Mouse (Mus musculus): ENCODE data around the gene Pxn.
A peak's percentile ranks its signal among the peaks of the same experiment; 100 is the strongest.

Pxn gene

DNA sequence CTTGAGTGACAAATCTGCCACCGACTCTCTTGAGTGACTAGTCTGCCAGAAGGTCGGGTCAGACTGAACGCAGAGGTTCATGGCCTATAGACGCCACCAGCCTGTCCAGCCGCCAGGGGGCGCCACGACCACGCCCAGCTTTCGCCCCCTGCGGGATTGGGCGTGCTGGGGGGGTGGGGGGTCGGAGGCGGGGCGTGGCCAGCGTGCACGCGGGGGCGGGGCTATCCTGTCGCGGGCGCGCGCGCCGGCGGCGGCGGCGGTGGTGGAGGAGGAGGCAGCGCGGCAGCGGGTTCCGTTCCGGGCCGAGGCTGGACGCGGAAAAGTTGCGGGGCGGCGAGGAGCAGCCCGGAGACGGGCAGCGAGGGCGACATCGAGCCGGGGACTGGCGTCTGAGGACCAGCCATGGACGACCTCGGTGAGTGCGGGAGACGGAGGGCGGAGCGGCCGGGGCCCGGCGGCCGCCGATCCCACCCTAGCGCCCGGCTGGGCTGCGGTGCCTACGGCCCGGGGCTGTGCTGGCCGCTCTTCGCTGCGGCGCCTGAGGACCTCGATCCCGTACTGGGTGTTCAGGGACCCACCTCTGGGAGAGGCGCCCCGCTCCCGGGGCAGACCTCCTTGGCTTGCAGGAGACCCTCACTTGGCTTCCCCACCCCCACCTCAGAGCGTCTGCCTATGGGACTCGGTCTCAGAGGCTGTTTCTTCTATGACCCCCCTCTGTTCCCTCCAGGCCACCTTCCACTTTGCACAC, at the start of gene Pxn:
Gene Pxn (plus strand): TSS at position 223 of the 748 bp plus-strand sequence.
- peak; percentile 86 for DNase-seq (ENCODE audit: low spot score in 2 of 2)

DNA sequence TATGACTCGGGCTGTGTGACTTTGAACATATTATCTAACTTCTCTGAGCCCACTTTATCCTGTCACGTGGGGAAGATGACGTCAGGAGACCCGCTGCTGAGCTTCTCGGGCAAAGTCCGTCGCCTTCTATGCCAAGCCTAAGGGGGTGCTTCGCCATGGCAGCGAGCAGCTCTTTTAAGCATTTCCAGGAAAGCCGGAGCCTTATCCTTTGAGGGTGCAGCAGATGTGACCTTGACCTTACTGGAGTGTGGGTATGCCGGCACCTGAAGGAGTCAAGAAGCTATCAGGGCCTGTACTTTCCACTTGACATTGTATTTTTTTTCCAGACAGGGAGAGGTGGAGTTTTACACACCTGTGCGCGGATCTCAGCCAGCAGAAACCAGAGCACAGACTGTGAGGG, 47.6 kb upstream of the Pxn start:
- no peak for DNase-seq (ENCODE audit: low spot score in 2 of 2)

DNA sequence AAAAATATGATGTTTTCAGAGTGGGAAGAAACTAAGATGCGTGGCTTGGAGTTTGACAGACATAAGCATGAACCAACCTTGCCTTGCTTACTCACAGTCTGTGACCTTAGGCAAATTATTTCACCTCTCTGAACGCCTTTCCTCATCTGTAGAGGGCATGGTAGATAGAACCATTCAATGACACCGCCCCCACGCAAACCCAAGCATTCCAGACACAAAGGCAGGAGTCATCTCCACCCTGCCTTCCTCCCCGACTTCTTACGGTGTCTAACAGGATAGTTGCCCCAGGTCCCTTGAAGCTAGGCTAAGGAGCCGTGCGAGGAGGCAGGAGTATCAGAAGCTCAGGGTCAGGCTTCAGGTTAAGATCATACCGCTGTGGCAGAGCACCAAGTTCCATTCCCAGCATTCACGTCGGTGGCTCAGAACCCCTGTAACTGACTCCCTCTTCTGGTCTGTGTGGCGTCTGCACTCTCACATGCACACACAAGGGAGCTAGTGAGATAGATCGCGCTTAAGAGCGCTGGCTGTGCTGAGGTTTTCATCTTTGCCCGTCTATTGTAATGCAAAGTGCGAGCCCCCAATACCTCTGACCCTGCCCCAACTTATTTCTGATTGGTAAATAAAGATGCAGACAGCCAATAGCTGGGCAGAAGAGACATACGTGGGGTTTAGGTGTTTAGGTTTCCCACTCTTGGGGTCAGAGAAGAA, 41.9 kb upstream of the Pxn start:
- no peak for DNase-seq (ENCODE audit: low spot score in 2 of 2)

DNA sequence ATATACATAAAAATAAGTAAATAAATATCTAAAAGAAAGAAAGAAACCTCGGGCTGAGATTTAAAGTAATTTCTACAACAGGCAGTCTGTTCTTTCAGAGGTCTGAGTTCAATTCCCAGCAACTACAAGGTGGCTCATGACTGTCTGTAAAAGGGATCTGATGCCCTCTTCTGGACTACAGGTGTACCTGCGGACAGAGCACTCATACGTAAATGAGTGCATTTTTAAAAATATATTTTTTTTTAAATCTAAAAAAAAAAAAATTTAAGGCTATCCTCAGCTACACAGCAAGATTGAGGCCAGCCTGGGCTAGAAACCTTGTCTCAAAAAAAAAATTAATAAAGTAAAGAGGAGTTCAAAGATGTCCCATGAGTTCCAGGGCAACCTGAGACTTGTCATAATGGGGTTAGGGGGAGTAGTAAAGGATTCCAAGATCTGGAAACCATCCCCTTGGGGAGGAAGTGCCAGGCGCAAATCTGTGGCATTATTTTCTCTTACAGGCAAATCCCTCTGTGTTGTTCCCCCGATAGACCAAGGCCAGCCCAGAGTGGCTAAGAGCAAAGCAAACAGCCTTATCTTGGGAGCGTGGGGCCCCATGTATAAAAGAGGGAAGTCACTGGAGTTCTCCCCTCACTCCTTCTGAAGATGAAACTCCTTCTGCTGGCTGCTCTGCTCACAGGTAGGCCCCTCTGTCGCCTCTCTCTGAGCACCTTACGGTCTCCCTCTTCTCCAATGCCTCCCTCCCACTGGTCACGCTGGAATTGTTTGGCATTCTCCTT, 40.6 kb upstream of the Pxn start, which contains the start of gene Pla2g1b:
Gene Pla2g1b (plus strand): TSS at position 621 of the 779 bp plus-strand sequence.
- no peak for DNase-seq (ENCODE audit: low spot score in 2 of 2)

DNA sequence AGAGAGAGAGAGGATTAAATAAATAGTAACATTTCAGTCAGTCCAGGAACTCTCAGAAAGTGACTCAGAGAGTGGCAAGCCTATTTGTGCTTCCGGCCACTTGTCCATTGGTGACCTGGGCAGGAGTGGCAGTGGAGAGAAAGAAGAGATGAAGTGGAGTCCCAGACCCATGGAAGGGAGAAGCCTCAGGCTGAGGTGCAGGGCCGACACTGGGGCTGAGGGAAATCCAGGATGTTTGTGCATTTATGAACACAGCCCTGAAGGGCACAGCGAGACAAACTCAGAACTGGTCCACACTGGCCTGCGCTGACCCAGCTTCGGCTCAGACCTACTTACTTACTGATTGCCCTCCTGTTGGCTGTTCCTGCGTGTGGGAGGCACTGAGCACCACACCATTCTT, 36.7 kb upstream of the Pxn start:
- DNase-seq (ENCODE audit: low spot score in 2 of 2) = no peak

DNA sequence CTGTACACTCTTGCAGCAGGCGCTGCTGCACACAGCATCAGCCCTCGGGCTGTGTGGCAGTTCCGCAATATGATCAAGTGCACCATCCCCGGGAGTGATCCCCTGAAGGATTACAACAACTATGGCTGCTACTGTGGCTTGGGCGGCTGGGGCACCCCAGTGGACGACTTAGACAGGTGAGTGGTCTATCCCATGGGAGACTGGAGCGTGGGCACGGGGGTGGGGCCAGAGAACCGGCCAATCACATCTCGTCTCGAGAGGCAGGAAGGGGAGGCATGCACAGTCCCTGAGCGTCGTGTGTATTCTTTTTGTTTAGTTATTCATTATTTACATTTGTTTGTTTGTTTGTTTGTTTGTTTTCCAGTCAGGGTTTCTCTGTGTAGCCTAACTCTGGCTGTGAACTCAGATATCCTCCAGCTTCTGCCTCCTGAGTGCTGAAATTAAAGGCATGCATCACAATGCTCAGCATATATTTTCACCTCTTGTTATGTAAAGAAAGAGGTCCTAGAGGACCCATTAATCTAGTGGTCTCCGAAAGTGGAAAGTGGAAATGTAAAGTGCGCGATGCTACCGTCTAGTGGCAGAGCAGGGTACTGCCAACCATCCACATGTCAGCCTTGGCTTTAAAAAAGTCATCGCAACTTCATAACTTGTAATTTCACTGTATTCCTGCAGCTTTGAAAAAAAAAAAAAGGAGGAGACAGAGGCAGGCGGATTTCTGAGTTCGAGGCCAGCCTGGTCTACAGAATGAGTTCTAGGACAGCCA, 35.5 kb upstream of the Pxn start:
- peak; percentile 65 to 73 for DNase-seq (ENCODE audit: low spot score in 2 of 2)

DNA sequence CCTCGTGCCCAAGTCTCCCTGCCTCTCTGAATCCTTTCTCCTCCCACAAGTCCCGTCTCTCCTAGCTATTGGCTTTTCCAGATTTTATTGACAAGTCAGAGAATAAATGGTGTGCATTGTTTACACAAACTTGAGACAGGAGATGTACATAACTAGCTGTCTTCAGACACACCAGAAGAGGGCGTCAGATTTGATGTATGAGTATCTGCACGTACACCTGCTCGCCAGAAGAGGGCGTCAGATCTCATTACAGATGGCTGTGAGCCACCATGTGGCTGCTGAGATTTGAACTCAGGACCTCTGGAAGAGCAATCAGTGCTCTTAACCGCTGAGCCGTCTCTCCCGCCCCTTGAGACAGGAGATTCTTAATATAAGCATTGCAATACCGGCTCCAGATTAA, 33.3 kb upstream of the Pxn start:
- DNase-seq (ENCODE audit: low spot score in 2 of 2) = no peak

DNA sequence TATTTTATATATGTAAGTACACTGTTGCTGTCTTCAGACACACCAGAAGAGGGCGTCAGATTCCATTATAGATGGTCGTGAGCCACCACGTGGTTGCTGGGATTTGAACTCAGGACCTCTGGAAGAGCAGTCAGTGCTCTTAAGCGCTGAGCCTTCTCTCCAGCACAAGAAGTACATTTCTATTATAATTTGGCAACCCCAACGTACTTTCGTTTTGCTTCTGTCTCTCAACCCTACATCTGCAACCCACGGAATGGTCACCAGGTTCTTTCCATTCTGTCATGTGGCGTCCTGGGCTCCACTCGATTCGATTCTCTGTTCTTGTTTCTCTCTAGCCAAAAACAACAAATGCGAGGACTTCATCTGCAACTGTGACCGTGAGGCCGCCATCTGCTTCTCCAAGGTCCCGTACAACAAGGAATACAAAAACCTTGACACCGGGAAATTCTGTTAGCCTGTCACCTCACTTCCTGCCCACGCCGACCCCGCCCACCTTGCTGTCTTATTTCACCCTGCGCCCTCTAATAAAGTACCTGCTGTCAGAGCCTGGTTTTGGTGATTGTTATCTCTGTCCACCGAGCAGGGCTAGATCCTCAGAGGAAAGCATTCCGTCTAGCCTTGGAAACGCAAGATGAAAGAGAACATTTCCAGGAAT, 32.2 kb upstream of the Pxn start:
- no peak for DNase-seq (ENCODE audit: low spot score in 2 of 2)

DNA sequence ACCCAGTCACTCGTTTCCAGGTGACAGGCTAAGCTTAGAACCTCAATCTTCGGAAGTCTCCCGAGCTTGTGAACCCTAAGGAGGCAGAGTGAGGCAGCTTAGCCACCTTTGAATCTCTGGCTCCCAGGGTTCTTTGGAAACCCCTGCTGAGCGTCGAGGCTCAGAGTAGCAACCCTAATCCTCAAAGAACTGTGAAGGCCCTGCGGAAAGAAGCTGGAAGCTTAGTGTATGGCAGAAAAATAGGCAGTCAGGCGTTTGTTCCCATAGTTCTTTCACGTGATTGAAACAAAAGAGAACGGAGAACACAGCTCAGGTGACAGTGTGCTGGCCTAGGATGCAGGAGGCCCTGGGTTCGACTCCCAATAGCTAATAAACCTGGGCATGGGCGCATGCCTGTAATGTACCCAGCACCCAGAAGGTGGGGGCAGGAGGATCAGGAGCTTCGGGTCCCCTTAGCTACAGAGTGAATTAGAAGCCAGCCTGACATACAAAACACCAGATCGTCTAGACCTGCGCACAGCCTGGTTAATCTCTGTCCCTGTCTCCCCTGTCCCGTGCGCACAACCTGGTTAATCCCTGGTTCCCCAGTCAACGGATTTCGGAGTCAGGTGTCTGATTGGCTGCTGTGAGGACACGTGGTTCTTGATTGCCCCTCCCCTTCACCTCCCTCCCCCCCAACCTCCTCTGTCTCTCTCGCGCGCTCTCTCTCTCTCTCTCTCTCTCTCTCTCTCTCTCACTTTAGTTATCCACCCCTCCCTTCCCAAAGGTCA, 31.0 kb upstream of the Pxn start:
- DNase-seq (ENCODE audit: low spot score in 2 of 2) = peak in 1 of 2 experiments; percentile 32

DNA sequence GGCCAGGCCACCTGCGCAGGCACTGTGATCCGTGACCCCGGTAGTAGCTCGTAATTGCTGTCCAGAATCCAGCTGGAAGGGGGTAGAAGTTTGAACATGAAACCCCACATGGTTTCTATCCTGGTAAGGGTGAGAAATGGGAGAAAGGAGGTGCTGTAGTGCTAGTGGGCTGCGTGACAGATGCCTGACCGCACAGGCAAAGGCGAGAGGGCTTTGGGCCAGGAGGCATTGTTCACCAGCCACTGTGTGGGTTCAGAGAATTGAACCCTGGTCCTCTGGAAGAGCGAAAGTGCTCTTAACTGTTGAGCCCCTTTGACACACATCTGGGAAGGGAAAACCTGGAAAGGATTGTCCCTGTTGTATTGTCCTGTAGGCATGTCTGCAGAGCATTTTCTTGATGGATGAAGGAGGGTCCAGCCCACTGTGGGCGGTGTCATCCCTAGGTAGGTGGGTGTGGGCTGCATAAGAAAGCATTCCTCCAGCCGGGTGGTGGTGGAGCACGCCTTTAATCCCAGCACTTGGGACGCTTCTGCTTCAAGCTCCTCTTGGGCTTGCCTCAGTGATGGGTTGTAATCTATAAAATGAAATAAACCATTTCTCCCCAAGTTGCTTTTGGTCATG, 30.3 kb upstream of the Pxn start:
- no peak for DNase-seq (ENCODE audit: low spot score in 2 of 2)

DNA sequence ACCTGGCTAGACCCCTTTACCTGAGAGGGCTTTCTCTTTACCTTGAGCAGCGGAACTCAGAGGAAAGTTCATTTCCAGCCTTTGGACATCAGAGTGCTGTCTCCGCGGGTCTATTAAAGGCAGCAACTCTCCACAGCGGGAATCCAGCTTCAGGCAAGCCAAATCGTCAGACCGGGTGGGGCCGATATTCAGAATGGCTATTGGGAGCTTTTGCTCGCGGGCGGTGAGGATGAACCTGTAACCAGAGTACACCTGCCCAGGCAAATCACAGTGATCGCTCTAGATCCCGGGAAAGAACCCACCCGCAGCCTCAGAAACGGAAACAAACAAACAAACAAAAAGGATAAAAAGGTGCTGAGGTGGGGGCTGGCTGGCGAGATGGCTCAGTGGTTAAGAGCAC, 26.9 kb upstream of the Pxn start:
- DNase-seq (ENCODE audit: low spot score in 2 of 2) = no peak

DNA sequence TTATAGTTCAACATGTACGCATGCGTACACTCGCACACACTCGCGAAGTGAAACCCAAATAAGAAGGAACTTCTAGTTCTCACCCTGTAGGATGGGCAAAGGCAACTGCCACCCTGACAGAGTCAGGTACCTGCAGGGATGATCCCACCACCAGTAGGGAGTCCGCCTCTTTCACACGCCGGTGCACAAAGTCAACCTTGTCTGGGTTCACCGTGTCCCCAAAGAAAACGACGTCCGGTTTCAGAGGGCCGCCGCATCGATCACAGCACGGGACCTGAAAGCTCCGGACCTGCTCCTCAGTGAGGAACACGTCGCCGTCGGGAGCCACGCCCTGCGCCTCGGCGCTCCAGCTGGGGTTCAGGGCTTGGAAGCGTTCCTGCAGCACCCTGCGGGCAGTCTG, 26.4 kb upstream of the Pxn start:
- DNase-seq (ENCODE audit: low spot score in 2 of 2) = no peak

DNA sequence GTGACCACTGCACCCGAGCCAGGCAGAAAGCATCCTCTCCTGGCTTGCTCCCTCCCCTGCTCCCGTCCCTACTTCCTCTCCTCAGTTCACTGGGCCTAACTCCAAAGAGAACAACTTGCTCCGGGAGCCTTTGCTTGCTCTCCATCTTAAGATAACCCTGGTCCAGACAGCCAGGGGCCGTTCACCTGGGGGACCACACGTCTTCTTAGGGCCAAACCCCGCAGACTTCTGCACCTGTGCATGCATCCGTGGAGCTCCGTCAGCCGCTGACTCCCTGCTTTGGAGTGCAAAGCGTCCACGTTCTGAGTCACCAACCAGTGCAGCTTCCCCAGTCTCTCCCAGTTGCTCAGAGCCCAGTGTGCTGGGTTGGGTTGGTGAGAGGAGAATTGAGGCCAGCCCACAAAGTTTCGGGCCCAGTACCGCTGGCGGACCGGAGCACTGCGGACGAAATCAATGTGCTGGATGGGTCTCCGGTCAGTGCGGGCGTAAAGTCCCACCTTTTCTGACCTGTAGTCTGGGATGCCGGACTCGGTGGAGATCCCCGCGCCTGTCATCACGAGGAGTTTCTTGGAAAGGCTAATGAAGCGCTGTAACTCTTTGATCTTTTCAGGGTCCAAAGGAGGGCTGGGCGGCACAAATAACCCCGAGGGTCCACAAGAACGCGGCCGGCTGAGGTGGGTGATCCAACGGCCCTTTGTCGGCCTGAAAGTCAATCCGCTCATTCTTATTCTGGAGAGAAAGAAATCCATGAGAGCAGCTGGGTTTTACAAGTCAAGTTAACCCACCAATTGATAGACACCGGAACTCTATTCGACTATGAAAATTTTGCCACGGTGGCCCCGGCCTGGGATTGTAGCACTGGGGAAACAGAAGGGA, 23.8 kb upstream of the Pxn start:
- DNase-seq (ENCODE audit: low spot score in 2 of 2) = no peak

DNA sequence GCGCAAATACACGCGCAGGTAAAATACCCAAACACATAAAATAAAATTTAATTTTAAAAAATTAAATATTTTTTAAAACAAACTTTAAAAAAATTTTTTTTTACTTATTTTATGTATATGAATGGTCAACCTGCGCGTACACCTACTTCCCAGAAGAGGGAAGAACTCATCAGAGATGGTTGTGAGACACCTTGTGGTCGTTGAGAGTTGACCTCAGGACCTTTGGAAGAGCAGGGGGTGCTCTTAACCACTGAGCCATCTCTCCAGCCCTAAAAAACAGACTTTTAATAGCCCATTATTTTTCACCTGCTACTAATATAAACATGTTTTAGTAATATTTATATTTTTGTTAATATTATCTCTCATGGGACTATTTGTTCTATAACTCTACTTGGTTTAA, 23.1 kb upstream of the Pxn start:
- no peak for DNase-seq (ENCODE audit: low spot score in 2 of 2)

DNA sequence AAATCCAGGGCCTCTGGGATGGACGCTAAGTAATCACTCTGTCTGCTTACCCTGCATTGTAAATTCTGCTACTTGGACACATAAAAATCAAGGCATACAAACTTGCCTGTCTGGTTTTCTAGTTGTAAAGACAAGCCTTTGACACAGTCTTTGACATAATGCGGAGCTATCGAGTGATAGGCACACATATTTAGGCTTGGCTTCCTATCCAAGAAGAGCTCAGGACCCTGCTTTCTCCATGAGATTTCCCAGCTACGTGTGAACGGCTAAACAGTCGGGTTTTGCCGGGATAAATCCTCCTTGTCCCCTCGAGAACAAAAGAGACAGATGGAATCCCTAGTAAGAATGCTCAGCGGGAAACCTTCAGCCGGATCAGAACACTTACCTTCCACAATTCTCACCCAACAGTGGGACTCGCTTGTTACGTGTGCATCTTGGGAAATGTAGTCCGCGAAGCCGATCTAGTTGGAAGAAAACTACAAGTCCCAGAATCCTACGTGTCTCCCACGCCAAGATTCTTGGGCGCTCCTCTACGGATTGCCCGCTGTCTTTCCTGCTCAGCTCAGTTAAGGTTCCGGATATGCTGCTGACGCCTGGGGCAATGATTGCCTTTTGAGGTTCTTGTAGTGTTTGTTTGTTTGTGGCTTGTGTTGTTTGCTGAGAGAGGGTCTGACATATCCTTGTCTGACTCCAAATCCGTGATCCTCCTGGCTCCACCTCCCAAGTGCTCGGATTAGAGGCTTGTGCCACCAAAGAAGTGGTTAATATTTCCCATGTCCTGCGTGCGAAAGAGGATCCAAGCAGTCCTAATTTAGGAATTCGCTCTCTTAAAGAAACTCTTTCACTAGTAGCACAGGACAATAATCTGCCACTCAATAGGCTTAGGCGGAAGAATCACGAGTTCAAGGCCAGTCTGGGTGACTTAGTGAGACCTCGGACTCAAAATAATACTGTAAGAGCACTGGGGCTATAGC, 22.2 kb upstream of the Pxn start, which contains the start of gene Sirt4:
Gene Sirt4 (minus strand): TSS at position 779 of the 974 bp plus-strand sequence.
- DNase-seq (ENCODE audit: low spot score in 2 of 2) = peak; percentile 85 to 92

DNA sequence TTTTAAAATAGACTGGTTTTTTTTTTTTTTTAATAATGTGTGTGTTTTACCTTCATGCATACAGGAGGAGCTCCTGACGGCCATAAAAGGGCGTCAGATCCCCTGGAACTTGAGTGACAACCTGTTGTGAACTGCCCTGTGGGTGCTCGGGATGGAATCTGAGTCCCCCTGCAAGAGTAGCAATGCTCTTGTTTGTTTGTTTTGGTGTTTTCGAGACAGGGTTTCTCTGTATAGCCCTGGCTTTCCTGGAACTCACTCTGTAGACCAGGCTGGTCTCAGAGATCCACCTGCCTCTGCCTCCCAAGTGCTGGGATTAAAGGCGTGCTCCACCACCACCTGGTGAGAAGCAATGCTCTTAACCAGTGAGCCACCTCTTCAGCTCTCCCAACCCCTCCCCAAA, 21.5 kb upstream of the Pxn start:
- no peak for DNase-seq (ENCODE audit: low spot score in 2 of 2)

DNA sequence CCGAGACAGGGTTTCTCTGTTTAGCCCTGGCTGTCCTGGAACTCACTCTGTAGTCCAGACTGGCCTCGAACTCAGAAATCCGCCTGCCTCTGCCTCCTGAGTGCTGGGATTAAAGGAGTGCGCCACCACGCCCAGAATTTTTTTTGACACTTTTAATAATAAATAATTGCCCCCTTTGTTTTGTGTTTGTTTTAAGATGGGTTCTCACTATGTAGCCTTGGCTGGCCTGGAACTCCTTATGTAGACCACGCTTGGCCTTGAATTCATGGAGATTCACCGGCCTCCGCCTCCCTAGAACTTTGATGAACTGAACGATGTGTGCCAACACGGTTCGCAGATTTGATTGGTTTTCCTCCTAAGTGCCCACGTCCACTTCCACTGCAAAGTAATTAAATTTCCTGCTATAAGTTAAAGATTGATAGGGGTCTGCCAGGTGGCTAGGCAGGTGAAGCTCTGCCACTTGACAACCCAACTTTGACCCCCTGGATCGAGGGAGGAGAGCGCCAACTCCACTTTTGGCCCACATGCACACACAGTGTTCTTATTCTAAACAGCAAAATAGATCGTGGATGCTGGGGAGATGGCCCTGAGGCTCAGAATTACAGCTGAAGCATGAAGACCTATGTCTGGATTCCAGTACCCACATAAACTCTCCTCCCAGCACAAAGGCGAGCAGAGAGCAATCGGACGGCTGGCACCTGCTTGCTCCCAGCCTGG, 20.8 kb upstream of the Pxn start:
- no peak for DNase-seq (ENCODE audit: low spot score in 2 of 2)
